Comparison of ENCODE assay signal across 10 mouse cellular contexts in genomic region chr11:84978113-84978512, GRCm38 (mm10). TPM values are rescaled to one million over a fixed set of nuclear protein-coding genes. Genes with fewer than 3 reads are reported as not detected.
DNase-seq lines count a peak whose midpoint lies in the region; ATAC-seq and TF ChIP-seq lines count a peak whose summit lies in the region.
"Had no signal": no experiment of that assay in that cellular context is flagged by ENCODE, and none has a peak within 500 bp of the region (broad histone marks: within the 10 kb centered on the region; RNA-seq: fewer than 3 reads in every experiment).

No protein-coding gene starts in this region.

- ATAC-seq in intestine, postnatal 0 days, result no peak
- ATAC-seq in intestine, embryonic 15.5 days, result no peak
- ATAC-seq in embryonic facial prominence, embryonic 11.5 days (replicated peaks; ENCODE audit: insufficient number of reproducible peaks, low FRiP score, low TSS enrichment, low read depth), result no peak
- peak; percentile 57; the same call in 1 of the 2 replicates for ATAC-seq in megakaryocyte, adult 5-6 weeks (ENCODE audit: poor library complexity, severe bottlenecking)
- no peak for ATAC-seq in activated CD4-positive, CD25-positive, alpha-beta regulatory T cell, adult 4 months

- no peaks in the 10 kb centered on the region for H3K4me1 ChIP-seq in intestine, postnatal 0 days (replicated peaks; ENCODE audit: control insufficient read depth, insufficient read depth, low read length)
- no peaks in the 10 kb centered on the region for H3K4me1 ChIP-seq in intestine, embryonic 15.5 days (replicated peaks)
- H3K4me1 ChIP-seq in E14TG2a.4 (replicated peaks; ENCODE audit: low read depth, low read length), result peaks cover 9% of the 10 kb centered on the region
- H3K4me1 ChIP-seq in embryonic facial prominence, embryonic 11.5 days (ENCODE audit: control insufficient read depth, insufficient read depth, low read length), result no peaks in the 10 kb centered on the region; the same call in 1 of the 2 replicates
- H3K4me1 ChIP-seq: embryonic facial prominence, embryonic 13.5 days; neural tube, embryonic 13.5 days had no signal

- no peak overlapping the region for H3K4me2 ChIP-seq in intestine, postnatal 0 days (replicated peaks; ENCODE audit: low read depth)
- no peak overlapping the region for H3K4me2 ChIP-seq in intestine, embryonic 15.5 days (replicated peaks)
- H3K4me2 ChIP-seq in embryonic facial prominence, embryonic 11.5 days (ENCODE audit: low read depth, low read length), result no peak overlapping the region
- H3K4me2 ChIP-seq: embryonic facial prominence, embryonic 13.5 days; neural tube, embryonic 13.5 days had no signal

- 51% methylated on average over 2 of the region's 2 CpGs for WGBS in intestine, postnatal 0 days
- 59% methylated on average over 2 of the region's 2 CpGs for WGBS in intestine, embryonic 15.5 days
- 50% methylated on average over 2 of the region's 2 CpGs for WGBS in embryonic facial prominence, embryonic 11.5 days

- peak; percentile 70 for DNase-seq in R1 (ENCODE audit: low read depth, low spot score)
- peak; percentile 63 for DNase-seq in embryonic facial prominence, embryonic 11.5 days (ENCODE audit: low spot score)
- no peak for DNase-seq in ovary, adult 18-20 months (ENCODE audit: low spot score)

- H3K27me3 ChIP-seq in intestine, postnatal 0 days (replicated peaks; ENCODE audit: control insufficient read depth, insufficient read depth, low read length), result no peaks in the 10 kb centered on the region
- no peaks in the 10 kb centered on the region for H3K27me3 ChIP-seq in intestine, embryonic 15.5 days (replicated peaks)
- 0 out of 2 replicates have a peak, but pooled peaks cover 6% of the 10 kb centered on the region for H3K27me3 ChIP-seq in E14TG2a.4 (ENCODE audit: insufficient read depth, low read length)
- H3K27me3 ChIP-seq in embryonic facial prominence, embryonic 11.5 days (ENCODE audit: control insufficient read depth, insufficient read depth, low read length), result no peaks in the 10 kb centered on the region
- H3K27me3 ChIP-seq: embryonic facial prominence, embryonic 13.5 days; neural tube, embryonic 13.5 days had no signal

- no peaks in the 10 kb centered on the region for H3K9me3 ChIP-seq in intestine, postnatal 0 days (ENCODE audit: control insufficient read depth)
- no peaks in the 10 kb centered on the region for H3K9me3 ChIP-seq in intestine, embryonic 15.5 days
- H3K9me3 ChIP-seq in E14TG2a.4 (ENCODE audit: low read length), result no peaks in the 10 kb centered on the region
- H3K9me3 ChIP-seq in embryonic facial prominence, embryonic 11.5 days (replicated peaks; ENCODE audit: control insufficient read depth, low read length), result no peaks in the 10 kb centered on the region
- H3K9me3 ChIP-seq: embryonic facial prominence, embryonic 13.5 days; neural tube, embryonic 13.5 days had no signal

- H3K4me3 ChIP-seq in intestine, postnatal 0 days (ENCODE audit: low read depth, low read length), result no peak overlapping the region
- H3K4me3 ChIP-seq in intestine, embryonic 15.5 days (replicated peaks), result no peak overlapping the region
- H3K4me3 ChIP-seq in E14TG2a.4 (replicated peaks; ENCODE audit: low read length), result no peak overlapping the region
- H3K4me3 ChIP-seq in embryonic facial prominence, embryonic 11.5 days (ENCODE audit: low read depth, low read length), result no peak overlapping the region
- H3K4me3 ChIP-seq: embryonic facial prominence, embryonic 13.5 days; neural tube, embryonic 13.5 days had no signal

- no peak overlapping the region for H3K9ac ChIP-seq in intestine, postnatal 0 days (ENCODE audit: low read depth, low read length)
- no peak overlapping the region for H3K9ac ChIP-seq in intestine, embryonic 15.5 days
- no peak overlapping the region for H3K9ac ChIP-seq in embryonic facial prominence, embryonic 11.5 days (replicated peaks; ENCODE audit: low read length)
- H3K9ac ChIP-seq: embryonic facial prominence, embryonic 13.5 days; neural tube, embryonic 13.5 days had no signal

- no peak overlapping the region for H3K27ac ChIP-seq in intestine, postnatal 0 days (ENCODE audit: low read depth, low read length)
- H3K27ac ChIP-seq in intestine, embryonic 15.5 days, result no peak overlapping the region
- H3K27ac ChIP-seq in embryonic facial prominence, embryonic 11.5 days (replicated peaks; ENCODE audit: low read depth, low read length), result no peak overlapping the region
- H3K27ac ChIP-seq: embryonic facial prominence, embryonic 13.5 days; neural tube, embryonic 13.5 days had no signal

- no peaks in the 10 kb centered on the region for H3K36me3 ChIP-seq in intestine, postnatal 0 days (ENCODE audit: control insufficient read depth, insufficient read depth)
- H3K36me3 ChIP-seq in intestine, embryonic 15.5 days, result no peaks in the 10 kb centered on the region
- no peaks in the 10 kb centered on the region for H3K36me3 ChIP-seq in E14TG2a.4 (ENCODE audit: insufficient read depth, low read length)
- no peaks in the 10 kb centered on the region for H3K36me3 ChIP-seq in embryonic facial prominence, embryonic 11.5 days (replicated peaks; ENCODE audit: control insufficient read depth, insufficient read depth, low read depth, low read length)
- H3K36me3 ChIP-seq: embryonic facial prominence, embryonic 13.5 days; neural tube, embryonic 13.5 days had no signal

- peak; percentile 71 for TF ChIP-seq CTCF in intestine, postnatal 0 days (IDR thresholded peaks at IDR 0.05; ENCODE audit: low read depth)
- peak; percentile 69 for TF ChIP-seq CTCF in E14TG2a.4 (conservative IDR thresholded peaks at IDR 0.05; ENCODE audit: low read length)

RNA-seq across cellular contexts. Expression of gene Car4, which starts 20.5 kb away (rescaled TPM):
- 0.33 and 0.64 TPM in 2 replicates for polyA plus RNA-seq in intestine, postnatal 0 days (2015; fragmentation: Nextera tagmentation; extraction: Ambion mirVana)
- polyA plus RNA-seq in intestine, embryonic 15.5 days (2015; fragmentation: Nextera tagmentation; extraction: Ambion mirVana), result 0.21 and 0.45 TPM in 2 replicates
- polyA plus RNA-seq in embryonic facial prominence, embryonic 11.5 days (2014; fragmentation: Nextera tagmentation; extraction: Ambion mirVana), result 1.6 and 2.0 TPM in 2 replicates
- not detected in 2 replicates for total RNA-seq in megakaryocyte, adult 5-6 weeks (2015)
- not detected in 2 replicates for total RNA-seq in megakaryocyte, adult 5-6 weeks (2017)
- polyA plus RNA-seq in activated CD4-positive, CD25-positive, alpha-beta regulatory T cell, adult 4 months (2017; shearing (Covaris generic)), result not detected
- polyA plus RNA-seq: embryonic facial prominence, embryonic 13.5 days had no signal
